Mouse (Mus musculus): ENCODE measurements around the gene Myo3b. TPM values are rescaled to one million over a fixed set of nuclear protein-coding genes. Genes with fewer than 3 reads are reported as not detected.

Gene Myo3b
- polyA plus RNA-seq, 1 experiment = not detected

GRCm38 (mm10) chr2:70444141-70444540 is 405.2 kb downstream of the Myo3b start:
- no peaks in the 10 kb centered on the region for H3K36me3 ChIP-seq (replicated peaks; ENCODE audit: low read length)
- H3K4me3 ChIP-seq (replicated peaks) = no peak overlapping the region
- H3K27me3 ChIP-seq (replicated peaks) = peaks cover 5% of the 10 kb centered on the region
- TF ChIP-seq GATA1 (IDR thresholded peaks at IDR 0.05; ENCODE audit: borderline replicate concordance, low read length) (no peak), FLI1 (IDR thresholded peaks at IDR 0.05; ENCODE audit: low read length) (no peak)
- no peaks in the 10 kb centered on the region for H3K4me1 ChIP-seq
- H3K9me3 ChIP-seq = no peaks in the 10 kb centered on the region

- Histone ChIP-seq H3K36me3 (replicated peaks; ENCODE audit: low read length) (no peaks in the 10 kb centered on the region), H3K4me1 (no peaks in the 10 kb centered on the region), H3K9me3 (peaks cover 2% of the 10 kb centered on the region; the same call in 1 of the 2 replicates), H3K27me3 (replicated peaks) (peaks cover 25% of the 10 kb centered on the region), H3K4me3 (replicated peaks) (no peak overlapping the region)
- TF ChIP-seq FLI1 (IDR thresholded peaks at IDR 0.05; ENCODE audit: low read length) (no peak), GATA1 (IDR thresholded peaks at IDR 0.05; ENCODE audit: borderline replicate concordance, low read length) (no peak)
Measured at GRCm38 (mm10) chr2:70456205-70456604, 417.3 kb downstream of the Myo3b start.

GRCm38 (mm10) chr2:70463606-70464005 is 424.7 kb downstream of the Myo3b start:
- no peak overlapping the region for H3K4me3 ChIP-seq (replicated peaks)
- H3K4me1 ChIP-seq = no peaks in the 10 kb centered on the region
- peaks cover 14% of the 10 kb centered on the region for H3K27me3 ChIP-seq (replicated peaks)
- TF ChIP-seq FLI1 (IDR thresholded peaks at IDR 0.05; ENCODE audit: low read length) (no peak), GATA1 (IDR thresholded peaks at IDR 0.05; ENCODE audit: borderline replicate concordance, low read length) (no peak)
- no peaks in the 10 kb centered on the region for H3K36me3 ChIP-seq (replicated peaks; ENCODE audit: low read length)
- H3K9me3 ChIP-seq = no peaks in the 10 kb centered on the region

- no peaks in the 10 kb centered on the region for H3K9me3 ChIP-seq
- H3K27me3 ChIP-seq (replicated peaks) = peaks cover 72% of the 10 kb centered on the region
- TF ChIP-seq GATA1 (IDR thresholded peaks at IDR 0.05; ENCODE audit: borderline replicate concordance, low read length) (no peak), FLI1 (IDR thresholded peaks at IDR 0.05; ENCODE audit: low read length) (no peak)
- H3K4me3 ChIP-seq (replicated peaks) = no peak overlapping the region
- H3K4me1 ChIP-seq = peaks cover 32% of the 10 kb centered on the region
- H3K36me3 ChIP-seq (replicated peaks; ENCODE audit: low read length) = no peaks in the 10 kb centered on the region
Measured at GRCm38 (mm10) chr2:70471136-70471535, 432.2 kb downstream of the Myo3b start.

GRCm38 (mm10) chr2:70471861-70472620 is 433.1 kb downstream of the Myo3b start:
- Histone ChIP-seq H3K4me3 (replicated peaks) (no peak overlapping the region), H3K27me3 (replicated peaks) (peaks cover 77% of the 10 kb centered on the region), H3K4me1 (peaks cover 40% of the 10 kb centered on the region), H3K9me3 (peaks cover 4% of the 10 kb centered on the region; the same call in 1 of the 2 replicates), H3K36me3 (replicated peaks; ENCODE audit: low read length) (no peaks in the 10 kb centered on the region)
- TF ChIP-seq FLI1 (IDR thresholded peaks at IDR 0.05; ENCODE audit: low read length) = no peak

Other genes with a start within 250 kb of the Myo3b start
- gene Ccdc173, start 249.6 kb upstream of the Myo3b start, polyA plus RNA-seq (2012; ENCODE audit: insufficient read depth, low replicate concordance) = 0.54 TPM in 1 of 2 replicates, not detected in the other
- gene Phospho2, start 249.5 kb upstream of the Myo3b start, polyA plus RNA-seq (2012; ENCODE audit: insufficient read depth, low replicate concordance) = 5.8 TPM in 1 of 2 replicates, not detected in the other
- 0.20 and 3.8 TPM in 2 replicates for gene Klhl23, start 217.2 kb upstream of the Myo3b start, polyA plus RNA-seq (2012; ENCODE audit: insufficient read depth, low replicate concordance)
- gene Ssb, start 177.6 kb upstream of the Myo3b start, polyA plus RNA-seq (2012; ENCODE audit: insufficient read depth, low replicate concordance) = 26.3 TPM in 1 of 2 replicates, not detected in the other
- 62.5 and 68.5 TPM in 2 replicates for gene Mettl5, start 153.5 kb upstream of the Myo3b start, polyA plus RNA-seq (2012; ENCODE audit: insufficient read depth, low replicate concordance)
- gene Ubr3, start 141.9 kb upstream of the Myo3b start, polyA plus RNA-seq (2012; ENCODE audit: insufficient read depth, low replicate concordance) = 2.5 and 3.8 TPM in 2 replicates

Measured in megakaryocyte, embryonic 14.5 days (primary cell).